Mouse (Mus musculus): ENCODE measurements around the gene Rex1bd.

- TF ChIP-seq CTCF (IDR thresholded peaks at IDR 0.05; ENCODE audit: extremely low read depth, insufficient read depth, low read length) (no peak), POLR2A (IDR thresholded peaks at IDR 0.05; ENCODE audit: extremely low read depth, insufficient read depth, low read length) (peak; percentile 85)
Observed at GRCm38 (mm10) chr8:70527512-70528181, 21.1 kb upstream of the Rex1bd start, which contains the start of the genes Fkbp8 and Kxd1.
